Mouse (Mus musculus): ENCODE measurements at regions not wholly inside any gene's neighbourhood (a gene's known extent, or its start where the extent isn't known, plus 50 kb on each side); places are given as distances from the start of the nearest gene placed in this dataset.

DNA sequence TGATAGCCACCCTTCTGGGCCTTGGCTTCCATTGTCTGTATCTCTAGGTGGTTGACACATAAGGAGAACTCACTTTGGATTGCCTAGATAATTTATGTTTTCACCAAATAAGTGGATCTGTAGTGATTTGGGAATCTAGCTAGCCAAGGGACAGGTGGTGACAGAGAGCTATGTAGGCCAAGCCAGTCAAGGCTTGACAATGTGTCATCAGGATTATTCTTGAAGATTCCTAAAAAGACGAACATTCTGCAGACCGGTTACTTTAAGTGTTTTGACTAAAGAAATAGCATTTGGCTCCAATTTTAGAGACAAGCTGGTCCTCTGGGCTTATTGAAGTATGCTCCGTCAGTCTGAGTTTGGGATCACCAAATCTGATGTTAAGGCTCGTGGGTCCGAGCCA, 100.1 kb upstream of the Tnp1 start:
- TF ChIP-seq POLR2A (IDR thresholded peaks at IDR 0.05; ENCODE audit: low read depth, low read length) (no peak), EP300 (IDR thresholded peaks at IDR 0.05; ENCODE audit: low read length) (no peak), MAZ (IDR thresholded peaks at IDR 0.05; ENCODE audit: low read depth, low read length) (no peak), CTCF (conservative IDR thresholded peaks at IDR 0.05 in 1 of 2, IDR thresholded peaks at IDR 0.05 in 1 of 2; ENCODE audit: low read depth in 2 of 2, low read length in 2 of 2) (no peak), POLR2AphosphoS2 (IDR thresholded peaks at IDR 0.05; ENCODE audit: low read depth, low read length) (no peak), ZNF384 (IDR thresholded peaks at IDR 0.05; ENCODE audit: low read depth, low read length) (no peak), MXI1 (IDR thresholded peaks at IDR 0.05; ENCODE audit: low read depth, low read length) (no peak), MAX (IDR thresholded peaks at IDR 0.05; ENCODE audit: low read length) (no peak), NRF1 (IDR thresholded peaks at IDR 0.05; ENCODE audit: low read depth, low read length) (no peak), KAT2A (IDR thresholded peaks at IDR 0.05; ENCODE audit: insufficient replicate concordance, low read length) (no peak), TCF12 (IDR thresholded peaks at IDR 0.05; ENCODE audit: low read depth, low read length) (no peak), TBP (conservative IDR thresholded peaks at IDR 0.05; ENCODE audit: low read depth, low read length) (no peak)
